Mouse (Mus musculus) layer of hippocampus, adult 8-10 months (tissue): ENCODE results near the gene Hsp90ab1. TPM values are rescaled to one million over a fixed set of nuclear protein-coding genes. Genes with fewer than 3 reads are reported as not detected.

Experiments used
- DNase-seq, 2 experiments: peaks; one replicate each; pipeline ENCODE4 v3.0.0; 2022; ENCODE audit warnings: low spot score in 2 of 2
- total RNA-seq, 4 experiments: library from RNA; stranded (reverse); gene quantifications; 2 replicates each; pipeline ENCODE4 v1.2.4; 2022

Gene Hsp90ab1
- total RNA-seq, 4 experiments from 2014 or later, result 1,566 to 2,023 (median 1,742) TPM

DNA sequence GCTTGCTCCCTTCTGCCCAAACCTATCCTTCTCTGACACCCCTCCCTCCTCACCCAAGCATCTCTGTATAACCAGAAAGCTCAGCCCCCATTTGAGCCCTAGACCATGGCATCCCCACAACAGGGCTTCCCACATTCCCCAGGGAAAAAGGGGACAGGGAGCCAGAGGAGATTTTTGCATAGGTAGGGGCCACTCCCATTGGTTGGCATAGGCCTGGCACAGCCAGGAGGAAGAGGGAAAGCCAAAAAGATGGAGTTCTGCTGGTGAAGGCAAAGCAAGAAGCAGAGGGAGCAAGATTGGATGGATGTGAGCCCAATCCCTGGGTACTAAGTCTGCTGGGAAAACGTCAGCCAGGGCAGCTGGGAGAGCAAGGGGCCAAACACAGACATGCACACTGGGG lies 30.0 kb downstream of the Hsp90ab1 start:
- DNase-seq, result no peak

DNA sequence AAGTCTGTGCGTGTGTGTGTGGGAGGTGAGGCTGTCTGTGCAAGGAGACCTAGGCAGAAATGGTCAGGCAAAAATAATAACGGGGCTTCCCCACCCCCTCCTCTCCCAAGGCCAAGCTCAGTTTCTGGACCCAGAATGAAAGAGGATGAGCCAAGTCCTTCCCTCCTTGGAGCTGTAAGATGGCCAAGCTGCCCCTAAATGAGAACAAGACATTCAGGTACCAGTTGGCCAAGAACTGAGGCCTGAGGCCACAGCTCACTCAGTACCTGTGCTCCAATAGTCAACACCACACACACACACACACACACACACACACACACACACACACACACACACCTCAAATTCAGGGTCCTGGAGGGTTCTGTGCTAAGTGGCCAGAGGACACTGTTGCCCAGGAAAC lies 30.4 kb downstream of the Hsp90ab1 start:
- no peak for DNase-seq

GRCm38 (mm10) chr17:45542129-45542528 lies 30.9 kb downstream of the Hsp90ab1 start:
- DNase-seq, result no peak

DNA sequence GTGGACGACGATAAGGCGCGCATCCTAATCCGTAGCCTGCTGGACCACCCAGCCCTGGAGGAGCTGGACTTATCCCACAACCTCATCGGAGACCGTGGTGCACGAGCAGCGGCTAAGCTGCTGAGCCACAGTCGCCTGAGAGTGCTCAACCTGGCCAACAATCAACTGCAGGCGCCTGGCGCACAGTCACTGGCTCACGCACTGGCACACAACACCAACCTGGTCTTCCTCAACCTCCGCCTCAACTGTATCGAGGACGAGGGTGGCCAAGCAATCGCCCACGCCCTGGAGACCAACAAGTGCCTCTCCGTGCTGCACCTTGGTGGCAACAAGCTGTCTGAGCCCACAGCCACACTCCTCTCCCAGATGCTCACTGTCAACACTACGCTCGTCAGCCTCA lies 33.4 kb downstream of the Hsp90ab1 start:
- no peak for DNase-seq

GRCm38 (mm10) chr17:45538394-45538793 lies 34.7 kb downstream of the Hsp90ab1 start:
- no peak for DNase-seq

GRCm38 (mm10) chr17:45536264-45536663 lies 36.8 kb downstream of the Hsp90ab1 start:
- no peak for DNase-seq

GRCm38 (mm10) chr17:45532896-45533295 lies 40.2 kb downstream of the Hsp90ab1 start:
- DNase-seq, result no peak

DNA sequence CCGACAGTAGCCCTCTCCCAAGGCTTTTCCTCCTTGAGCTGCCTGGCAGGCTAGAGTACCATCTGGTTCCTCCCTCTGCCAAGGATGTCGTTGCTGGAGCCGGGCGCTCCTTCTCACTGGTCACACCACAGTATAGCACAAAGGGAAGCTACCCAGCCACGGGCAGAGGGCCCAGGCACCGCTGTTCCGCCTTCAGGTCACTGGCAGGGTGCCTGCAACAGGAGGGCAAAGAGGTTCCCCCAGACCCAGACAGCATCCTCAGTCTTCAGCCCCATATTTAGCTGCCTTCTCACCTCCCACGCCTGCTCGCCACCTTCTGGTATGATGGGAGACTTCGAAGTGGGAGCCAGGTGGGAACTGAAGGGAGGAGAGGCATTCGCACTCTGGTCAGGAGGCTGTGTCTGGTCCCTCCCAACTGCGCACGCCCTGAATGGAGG lies 42.7 kb downstream of the Hsp90ab1 start:
- peak; percentile 68 to 69 for DNase-seq

GRCm38 (mm10) chr17:45526571-45526970 lies 46.5 kb downstream of the Hsp90ab1 start:
- no peak for DNase-seq

- no peak for DNase-seq
Observed at GRCm38 (mm10) chr17:45524961-45525360, 48.1 kb downstream of the Hsp90ab1 start.

DNA sequence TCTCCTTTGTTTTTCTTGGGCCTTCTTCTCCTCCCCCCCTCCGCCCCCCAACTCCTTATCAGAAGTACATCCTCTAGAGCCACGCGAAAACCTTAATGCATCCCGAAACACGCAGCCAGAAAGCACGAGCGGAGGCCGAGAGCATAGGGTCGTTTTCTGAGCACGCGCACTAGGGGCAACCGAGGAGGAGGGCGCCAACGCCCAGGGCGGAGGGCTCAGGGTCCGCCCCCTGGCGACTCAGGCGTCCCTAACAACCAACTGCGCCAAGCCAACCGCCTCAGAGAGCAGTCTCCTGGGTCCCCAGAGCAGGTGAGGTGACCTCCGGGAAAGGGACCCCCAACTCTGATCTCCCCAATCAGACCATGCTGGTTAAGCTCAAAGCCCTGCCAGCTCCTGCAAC lies 49.8 kb downstream of the Hsp90ab1 start, which contains the start of gene Tcte1:
Gene Tcte1 (plus strand): TSS at position 172 of the 400 bp plus-strand sequence.
- no peak for DNase-seq

GRCm38 (mm10) chr17:45520136-45520535 lies 52.9 kb downstream of the Hsp90ab1 start:
- no peak for DNase-seq

- no peak for DNase-seq
Observed at GRCm38 (mm10) chr17:45518766-45519475, 54.1 kb downstream of the Hsp90ab1 start.

Other genes with a start within 250 kb of the Hsp90ab1 start
- 10 to 100 TPM; 50.3 to 60.3 (median 55.7) TPM for gene Cdc5l, start 139.5 kb downstream of the Hsp90ab1 start, total RNA-seq
- gene Spats1, start 97.9 kb downstream of the Hsp90ab1 start, total RNA-seq, result 1 to 10 TPM; 5.0 to 7.8 (median 5.9) TPM
- gene Aars2, start 66.4 kb downstream of the Hsp90ab1 start, total RNA-seq, result 10 to 100 TPM; 21.8 to 30.6 (median 24.3) TPM
- 1 to 10 TPM in 3 of 4 experiments, under 1 TPM in 1; 0.92 to 1.3 (median 1.1) TPM for gene Tcte1, start 49.8 kb downstream of the Hsp90ab1 start, total RNA-seq
- 100 to 1,000 TPM in 3 of 4 experiments, 10 to 100 TPM in 1; 91.5 to 121 (median 111) TPM for gene Tmem151b, start 23.6 kb downstream of the Hsp90ab1 start, total RNA-seq
- gene Nfkbie, start 17.6 kb downstream of the Hsp90ab1 start, total RNA-seq, result 1 to 10 TPM; 2.3 to 3.3 (median 2.7) TPM
- 10 to 100 TPM; 26.6 to 35.6 (median 30.3) TPM for gene Slc35b2, start 9.4 kb downstream of the Hsp90ab1 start, total RNA-seq
- 10 to 100 TPM; 19.4 to 26.3 (median 21.0) TPM for gene Slc29a1, start 26.3 kb upstream of the Hsp90ab1 start, total RNA-seq
- not detected for gene Mymx, start 28.8 kb upstream of the Hsp90ab1 start, total RNA-seq
- gene Capn11, start 86.1 kb upstream of the Hsp90ab1 start, total RNA-seq, result 1 to 10 TPM in 1 of 4 experiments, under 1 TPM in 3; 0.22 to 1.1 (median 0.41) TPM
- gene Mrpl14, start 113.1 kb upstream of the Hsp90ab1 start, total RNA-seq, result 10 to 100 TPM; 36.8 to 48.9 (median 39.1) TPM
- 100 to 1,000 TPM; 160 to 184 (median 166) TPM for gene Tmem63b, start 113.6 kb upstream of the Hsp90ab1 start, total RNA-seq
- not detected for gene 1600014C23Rik, start 160.6 kb upstream of the Hsp90ab1 start, total RNA-seq